Comparison of ENCODE assay signal across 15 mouse cellular contexts in genomic region chr17:84895526-84895925, GRCm38 (mm10).
"Had no signal": no experiment of that assay in that cellular context is flagged by ENCODE, and none has a peak within 500 bp of the region (broad histone marks: within the 10 kb centered on the region; RNA-seq: fewer than 3 reads in every experiment).

No protein-coding gene starts in this region.

- H3K4me1 ChIP-seq: neural tube, embryonic 13.5 days; neural tube, embryonic 15.5 days; stomach, embryonic 15.5 days had no signal

- H3K9ac ChIP-seq: neural tube, embryonic 13.5 days; neural tube, embryonic 15.5 days; stomach, embryonic 15.5 days had no signal

- H3K36me3 ChIP-seq: neural tube, embryonic 13.5 days; neural tube, embryonic 15.5 days; stomach, embryonic 15.5 days had no signal

- DNase-seq: right cerebral cortex, adult 18-20 months; right cerebral cortex, postnatal 14 days; right cerebral cortex, postnatal 25 days; right cerebral cortex, postnatal 4 days; spleen, adult 18-20 months; thymus, adult 18-20 months; thymus, adult 2 months; thymus, postnatal 14 days; thymus, postnatal 25 days; thymus, postnatal 36 days; thymus, postnatal 4 days had no signal

- H3K9me3 ChIP-seq: neural tube, embryonic 13.5 days; neural tube, embryonic 15.5 days; stomach, embryonic 15.5 days had no signal

- H3K4me2 ChIP-seq: neural tube, embryonic 13.5 days; neural tube, embryonic 15.5 days; stomach, embryonic 15.5 days had no signal

- H3K4me3 ChIP-seq: neural tube, embryonic 13.5 days; neural tube, embryonic 15.5 days; stomach, embryonic 15.5 days had no signal

- H3K27me3 ChIP-seq: neural tube, embryonic 13.5 days; neural tube, embryonic 15.5 days; stomach, embryonic 15.5 days had no signal

- H3K27ac ChIP-seq: neural tube, embryonic 13.5 days; neural tube, embryonic 15.5 days; stomach, embryonic 15.5 days; stomach, postnatal 0 days had no signal
